Mouse (Mus musculus) urinary bladder, adult 18-20 months (tissue): Measurements from ENCODE around the gene Gm17428.
A peak's percentile ranks its signal among the peaks of the same experiment; 100 is the strongest.

Experiments used
- DNase-seq, 2 experiments: peaks; one replicate each; pipeline ENCODE4 v3.0.0; 2022; ENCODE audit warnings: low spot score in 2 of 2, mixed read lengths in 2 of 2

Gm17428 gene

DNA sequence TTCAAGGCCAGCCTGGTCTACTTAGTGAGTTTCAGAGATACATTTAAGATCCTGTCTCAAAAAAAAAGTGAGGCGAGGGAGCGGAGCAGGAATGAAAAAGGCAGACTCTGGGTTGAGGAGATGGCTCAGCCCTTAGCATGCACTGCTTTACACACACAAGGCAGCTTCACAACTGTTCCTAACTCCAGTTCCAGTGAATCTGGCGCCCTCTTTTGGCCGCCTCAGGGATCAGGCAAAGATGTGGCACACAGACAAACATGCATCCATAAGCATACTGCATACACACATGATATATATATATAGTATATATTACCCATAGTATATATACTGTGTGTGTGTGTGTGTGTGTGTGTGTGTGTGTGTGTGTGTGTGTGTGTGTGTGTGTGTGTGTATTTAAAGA is 34.4 kb downstream of the Gm17428 start:
- no peak for DNase-seq

- DNase-seq: no peak
Observed at GRCm38 (mm10) chr14:55014591-55014990, 37.9 kb downstream of the Gm17428 start.

DNA sequence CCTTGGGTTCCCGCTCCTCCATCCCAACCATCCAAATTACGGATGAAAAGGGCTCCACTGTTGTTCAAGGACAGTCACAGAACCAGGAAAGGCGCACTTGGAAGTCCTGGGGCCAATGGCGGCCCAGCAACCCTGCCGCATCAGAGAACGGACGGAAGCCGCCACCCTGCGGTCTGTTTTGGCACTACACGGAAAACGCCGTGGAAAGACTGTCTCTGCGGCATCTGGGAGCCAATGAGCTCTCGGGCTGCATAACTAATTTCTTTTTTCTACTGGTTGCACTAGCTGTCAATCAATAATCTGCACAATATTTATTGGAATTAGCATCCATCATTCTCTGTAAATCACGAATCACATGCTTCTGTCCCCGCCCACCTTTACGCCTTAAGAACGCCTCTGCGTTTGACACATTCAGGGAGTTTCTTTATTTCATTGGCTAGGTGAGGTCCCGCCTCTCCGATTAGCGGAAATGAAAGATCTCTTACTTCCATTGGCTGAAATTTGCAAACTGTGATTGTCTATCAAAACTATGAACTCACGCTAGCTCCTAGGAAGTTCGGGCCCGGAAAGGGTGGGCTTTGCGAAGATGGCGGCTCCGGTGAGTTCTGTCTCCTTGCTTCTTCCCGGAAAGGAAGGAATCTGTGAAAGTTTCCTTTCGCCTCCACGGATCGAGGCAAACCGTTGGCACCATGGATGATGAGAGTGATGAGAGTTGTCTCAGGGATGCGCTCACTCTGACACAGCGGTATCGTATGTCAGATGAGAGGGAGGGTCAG is 38.4 kb downstream of the Gm17428 start, which contains the start of gene Ngdn:
Gene Ngdn (plus strand): TSS at position 464 of the 776 bp plus-strand sequence.
- peak; percentile 95 to 98 for DNase-seq

DNA sequence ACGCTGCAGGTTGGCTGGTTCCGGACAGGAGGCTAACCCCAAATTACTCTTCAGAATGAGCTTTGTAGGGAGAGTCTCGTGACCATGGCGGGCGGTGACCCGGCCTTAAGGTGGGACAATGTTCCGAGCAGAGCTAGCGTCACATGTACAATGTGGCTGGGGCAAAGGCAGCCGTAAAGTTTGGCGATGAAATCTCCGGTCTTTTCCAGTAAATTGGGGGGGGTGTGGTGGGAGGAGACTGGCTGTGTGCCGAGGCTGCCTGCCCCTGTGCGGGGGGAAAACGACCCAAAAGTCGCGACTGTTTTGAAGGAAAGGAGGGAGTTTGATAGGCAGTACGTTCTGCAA is 39.0 kb downstream of the Gm17428 start:
- DNase-seq: no peak

DNA sequence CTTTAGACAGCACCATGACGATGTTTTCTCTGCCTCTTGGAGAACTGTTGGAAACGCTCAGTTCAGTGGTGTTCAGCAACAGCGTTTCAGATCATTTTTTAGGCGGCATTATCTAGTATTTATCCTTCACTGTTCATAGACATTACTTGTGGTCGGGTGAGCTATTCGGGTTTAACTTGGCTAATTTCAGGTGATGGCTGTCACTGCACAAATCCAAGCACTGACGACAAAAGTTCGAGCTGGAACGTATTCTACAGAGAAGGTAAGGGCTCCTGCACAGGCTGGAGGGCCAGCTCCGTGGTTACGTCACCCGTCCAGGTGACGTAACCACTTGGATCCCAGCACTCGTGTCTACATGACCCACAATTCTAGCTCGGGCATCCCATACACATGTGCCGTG is 40.1 kb downstream of the Gm17428 start:
- DNase-seq: no peak

DNA sequence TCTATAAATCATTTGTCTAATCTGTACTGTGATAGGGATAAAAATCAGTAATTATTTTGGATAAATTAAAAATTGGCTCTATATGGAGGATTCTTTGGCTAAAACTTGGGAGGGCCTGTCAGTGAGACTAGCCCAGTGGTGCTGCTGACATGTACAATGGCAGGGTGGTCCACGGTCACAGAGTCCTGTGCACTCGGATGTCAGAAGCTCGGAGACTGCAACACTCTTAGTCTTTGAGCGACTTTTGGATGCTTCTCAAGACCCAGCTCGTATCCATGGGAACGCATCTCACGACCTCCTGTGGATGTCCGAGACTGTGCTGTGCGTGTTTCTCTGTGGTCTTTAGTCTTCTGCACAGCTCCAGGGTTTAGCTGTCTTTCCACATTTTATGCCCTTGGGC is 43.7 kb downstream of the Gm17428 start:
- DNase-seq: no peak

DNA sequence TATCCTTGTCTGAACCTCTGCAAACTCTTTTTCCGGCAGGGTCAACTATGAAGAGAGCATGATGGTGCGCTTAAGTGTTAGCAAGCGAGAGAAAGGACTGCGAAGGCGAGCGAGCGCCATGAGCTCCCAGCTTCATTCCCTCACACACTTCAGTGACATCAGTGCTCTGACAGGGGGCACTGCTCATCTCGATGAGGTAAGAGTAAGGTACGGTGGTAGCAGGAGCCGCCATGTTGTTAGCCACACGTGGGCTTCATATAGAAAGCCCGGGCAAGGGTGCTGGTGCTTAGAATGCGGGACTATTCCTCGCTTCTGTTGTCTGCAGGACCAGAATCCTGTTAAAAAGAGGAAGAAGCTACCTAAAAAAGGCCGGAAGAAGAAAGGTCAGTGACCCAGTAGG is 46.3 kb downstream of the Gm17428 start:
- DNase-seq: no peak

DNA sequence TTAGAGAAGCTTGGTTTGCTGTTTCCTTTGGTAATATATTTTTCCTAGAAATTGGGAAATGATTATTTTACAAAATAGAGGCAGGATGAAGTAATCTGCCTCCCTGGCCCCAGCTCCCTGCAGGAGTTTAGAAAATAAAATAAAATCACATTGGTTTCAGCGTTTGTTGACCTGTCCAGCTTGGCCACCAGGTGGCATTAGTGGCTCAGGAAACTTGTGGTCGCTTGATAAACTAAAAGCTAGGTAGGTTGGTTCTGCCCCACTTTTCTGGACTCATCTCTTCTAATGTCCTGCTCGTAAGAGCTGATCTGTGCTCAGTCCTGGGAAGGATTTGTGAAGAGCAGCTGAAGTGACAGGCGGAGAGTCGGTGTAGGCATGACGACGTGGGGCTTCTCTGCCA is 47.5 kb downstream of the Gm17428 start:
- peak in 1 of 2 experiments; percentile 25 for DNase-seq

GRCm38 (mm10) chr14:55025527-55025926 is 48.8 kb downstream of the Gm17428 start:
- DNase-seq: no peak
